Comparison of ENCODE assay signal across 8 mouse cellular contexts in genomic region chr7:139247881-139248614, GRCm38 (mm10). TPM values are rescaled to one million over a fixed set of nuclear protein-coding genes. Genes with fewer than 3 reads are reported as not detected.
DNase-seq lines count a peak whose midpoint lies in the region; ATAC-seq and TF ChIP-seq lines count a peak whose summit lies in the region.

TSS of gene Pwwp2b (plus strand) at chr7:139248482.

- peak; percentile 76 for DNase-seq in cerebellum, adult 11-12 months
- DNase-seq in hindbrain, embryonic 10.5 days (ENCODE audit: low spot score) = peak; percentile 76
- peak; percentile 69 to 78 for DNase-seq in layer of hippocampus, postnatal 10 days (ENCODE audit: low spot score in 2 of 2)
- peak; percentile 87 for DNase-seq in lung, postnatal 10 days
- DNase-seq in ovary, postnatal 14 days (ENCODE audit: low spot score) = peak; percentile 75
- peak; percentile 31 to 68 for DNase-seq in thymus, postnatal 10 days (ENCODE audit: low spot score in 2 of 2)

- no peak for TF ChIP-seq CTCF in E14TG2a.4 (conservative IDR thresholded peaks at IDR 0.05; ENCODE audit: low read length)

- peaks cover 73% of the 10 kb centered on the region for H3K4me1 ChIP-seq in E14TG2a.4 (replicated peaks; ENCODE audit: low read depth, low read length)
- peaks cover 52% of the 10 kb centered on the region for H3K4me1 ChIP-seq in hindbrain, embryonic 10.5 days (replicated peaks)

- H3K4me3 ChIP-seq in E14TG2a.4 (replicated peaks; ENCODE audit: low read length) = peak within 1 kb of the TSS; percentile 84
- peak within 1 kb of the TSS; percentile 76 for H3K4me3 ChIP-seq in hindbrain, embryonic 10.5 days

- H3K27ac ChIP-seq in hindbrain, embryonic 10.5 days = peak within 1 kb of the TSS; percentile 91

- peaks cover 11% of the 10 kb centered on the region for H3K36me3 ChIP-seq in E14TG2a.4 (ENCODE audit: insufficient read depth, low read length)
- no peaks in the 10 kb centered on the region for H3K36me3 ChIP-seq in hindbrain, embryonic 10.5 days

- H3K9me3 ChIP-seq in E14TG2a.4 (ENCODE audit: low read length) = no peaks in the 10 kb centered on the region
- no peaks in the 10 kb centered on the region for H3K9me3 ChIP-seq in hindbrain, embryonic 10.5 days

- under 1% methylated on average over 72 of the region's 72 CpGs for WGBS in hindbrain, embryonic 10.5 days

- peaks cover 59% of the 10 kb centered on the region for H3K27me3 ChIP-seq in E14TG2a.4 (ENCODE audit: insufficient read depth, low read length)
- H3K27me3 ChIP-seq in hindbrain, embryonic 10.5 days (ENCODE audit: insufficient read depth, poor library complexity, severe bottlenecking) = peaks cover 77% of the 10 kb centered on the region

- peak; percentile 57 for ATAC-seq in frontal cortex, adult (ENCODE audit: low TSS enrichment)

RNA-seq across cellular contexts. Expression of gene Pwwp2b, which starts in this region (rescaled TPM):
- polyA plus RNA-seq in hindbrain, embryonic 10.5 days (2016; fragmentation: Nextera tagmentation; extraction: Ambion mirVana) = 4.7 and 5.2 TPM in 2 replicates
- total RNA-seq in layer of hippocampus, postnatal 10 days (2021) = 10 to 100 TPM; 20.9 to 23.3 TPM

Comparison
In these comparisons a context has a peak if more than half of its experiments do, and no peak if none do; other contexts are left out.
1. Peak in every context shown above with its lines: DNase-seq, ATAC-seq, H3K4me3 ChIP-seq and H3K27ac ChIP-seq.